Mouse (Mus musculus) limb, embryonic 15.5 days (tissue): ENCODE results near the gene Wbp2. TPM values are rescaled to one million over a fixed set of nuclear protein-coding genes. Genes with fewer than 3 reads are reported as not detected.
"Not testable (repeated sequence)": the region's sequence is repeated elsewhere in the genome, so short reads cannot be mapped to it uniquely, and the experiment has no call there.

ENCODE experiments used
- ATAC-seq: fragments of 200-750 bp; cut with Nextera tagmentation; 2 replicates; pipeline ENCODE4 v1.8.0; 2017; ENCODE audit warnings: low read depth, moderate TSS enrichment; ENCODE audit not compliant: insufficient number of reproducible peaks, low FRiP score, low TSS enrichment
- H3K27ac ChIP-seq: fragments of 300-500 bp; sonication (generic); 2 replicates; pipeline ENCODE4 v1.5.1; 2015; ENCODE audit warnings: moderate library complexity, mild to moderate bottlenecking, inconsistent platforms
- H3K27me3 ChIP-seq: fragments of 300-500 bp; sonication (generic); 2 replicates; pipeline ENCODE4 v1.6.1; 2015; ENCODE audit warnings: inconsistent platforms
- H3K36me3 ChIP-seq: fragments of 300-500 bp; sonication (generic); 2 replicates; pipeline ENCODE4 v1.6.1; 2015; ENCODE audit warnings: inconsistent platforms
- H3K4me1 ChIP-seq: fragments of 300-500 bp; sonication (generic); 2 replicates; pipeline ENCODE4 v1.6.1; 2015; ENCODE audit warnings: inconsistent platforms
- H3K4me2 ChIP-seq: fragments of 300-500 bp; sonication (generic); 2 replicates; pipeline ENCODE4 v1.6.1; 2015; ENCODE audit warnings: mild to moderate bottlenecking, inconsistent platforms
- H3K4me3 ChIP-seq: fragments of 300-500 bp; sonication (generic); 2 replicates; pipeline ENCODE4 v1.5.1; 2015; ENCODE audit warnings: mild to moderate bottlenecking, inconsistent platforms
- H3K9ac ChIP-seq: fragments of 300-500 bp; sonication (generic); 2 replicates; pipeline ENCODE4 v1.6.1; 2015; ENCODE audit warnings: inconsistent platforms
- H3K9me3 ChIP-seq: fragments of 300-500 bp; sonication (generic); 2 replicates; pipeline ENCODE4 v1.6.1; 2016; ENCODE audit warnings: inconsistent platforms
- WGBS: fragments of 180-500 bp; shearing (Covaris S2); methylation state at CpG from one replicate; pipeline ENCODE4 v1.1.7; 2015; 5-methylcytosine and 5-hydroxymethylcytosine counted together
- polyA plus RNA-seq: library from polyadenylated mRNA; unstranded; fragments of >200 nt; fragmentation: Nextera tagmentation; extraction: Ambion mirVana; gene quantifications from 2 replicates; pipeline ENCODE4 v1.2.1, GENCODE M21; 2015

The Wbp2 gene
- polyA plus RNA-seq, 1 experiment from 2014 or later, result 61.6 TPM

DNA sequence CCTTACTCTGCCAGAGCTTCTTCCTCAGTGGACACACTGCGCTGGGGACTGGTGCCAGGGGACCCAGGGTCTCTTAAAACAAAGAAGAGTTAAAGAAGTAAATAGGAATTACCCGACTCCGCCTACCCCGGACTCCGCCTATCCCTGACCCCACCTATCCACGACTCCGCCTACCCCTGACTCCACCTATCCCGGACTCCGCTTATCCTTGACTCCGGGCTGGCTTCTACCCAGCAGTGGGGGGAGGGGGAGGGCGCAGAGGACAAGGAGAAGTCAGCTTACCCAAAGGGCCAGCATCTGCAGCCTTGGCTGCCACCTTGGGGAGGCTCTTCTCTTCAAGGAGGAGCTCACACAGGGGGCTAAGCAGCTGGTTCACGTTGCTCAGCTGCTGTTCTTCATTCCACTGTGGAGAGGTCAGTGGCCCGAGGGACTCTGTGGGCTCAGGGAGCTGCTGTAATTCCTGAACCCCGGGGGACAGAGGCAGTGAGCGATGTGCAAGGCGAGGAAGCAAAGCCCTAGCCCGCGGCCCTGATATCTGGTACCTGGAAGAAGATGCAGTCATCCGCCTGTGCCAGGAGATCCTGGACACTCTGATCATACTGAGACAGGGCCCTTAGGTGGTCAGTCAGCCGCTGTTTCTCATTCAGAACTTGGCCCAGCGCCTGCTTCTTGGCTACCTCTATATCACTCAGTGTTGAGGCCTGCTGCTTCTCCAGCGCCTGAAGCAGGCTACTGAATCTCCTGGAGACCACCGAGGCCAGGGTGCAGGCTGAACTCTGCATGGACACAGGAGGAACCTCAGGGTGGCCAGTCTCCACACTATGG, 40.6 kb upstream of the Wbp2 start, which contains the start of gene Trim47:
TSS of gene Trim47 (minus strand) at position 55 of the 825 bp plus-strand sequence.
- peaks cover 48% of the 10 kb centered on the region for H3K4me1 ChIP-seq
- H3K4me2 ChIP-seq, result peak within 1 kb of the TSS; percentile 36
- no peak within 1 kb of the TSS; the same call in 1 of the 2 replicates for H3K27ac ChIP-seq
- 22% methylated on average over 23 of the region's 23 CpGs for WGBS
- H3K9me3 ChIP-seq, result no peaks in the 10 kb centered on the region
- peak within 1 kb of the TSS; percentile 14 for H3K4me3 ChIP-seq
- peaks cover 24% of the 10 kb centered on the region for H3K36me3 ChIP-seq
- H3K27me3 ChIP-seq, result no peaks in the 10 kb centered on the region
- H3K9ac ChIP-seq, result 0 out of 2 replicates have a peak within 1 kb of the TSS, but pooled peaks have one; percentile 20
- ATAC-seq, result 0 out of 2 replicates have a peak, but pooled peaks have one; percentile 16

DNA sequence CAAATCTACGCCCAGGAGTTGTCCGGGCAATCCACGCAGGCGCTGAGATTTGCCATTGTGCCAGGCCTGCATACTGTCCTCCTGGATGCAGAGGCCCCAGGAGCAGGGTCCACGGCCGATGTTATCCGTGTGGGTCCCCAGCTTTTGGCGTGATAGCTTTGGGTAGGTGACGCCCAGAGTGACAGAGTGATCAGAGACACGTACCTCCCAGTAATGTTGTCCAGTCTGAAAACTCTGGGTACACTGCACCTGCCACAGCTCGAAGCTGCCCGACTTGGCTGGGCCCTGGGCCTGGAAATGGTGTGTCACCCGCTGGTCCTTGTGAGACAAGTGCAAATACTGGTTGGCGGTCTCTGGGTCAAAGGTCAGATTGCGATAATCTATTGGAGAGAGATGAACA, 39.5 kb upstream of the Wbp2 start:
- no peak for ATAC-seq
- Histone ChIP-seq H3K4me1 (peaks cover 37% of the 10 kb centered on the region), H3K9me3 (no peaks in the 10 kb centered on the region), H3K4me3 (no peak overlapping the region), H3K36me3 (peaks cover 18% of the 10 kb centered on the region), H3K4me2 (no peak overlapping the region), H3K9ac (no peak overlapping the region), H3K27me3 (no peaks in the 10 kb centered on the region), H3K27ac (no peak overlapping the region)
- whole genome bisulfite sequencing, result 95% methylated on average over 15 of the region's 15 CpGs

DNA sequence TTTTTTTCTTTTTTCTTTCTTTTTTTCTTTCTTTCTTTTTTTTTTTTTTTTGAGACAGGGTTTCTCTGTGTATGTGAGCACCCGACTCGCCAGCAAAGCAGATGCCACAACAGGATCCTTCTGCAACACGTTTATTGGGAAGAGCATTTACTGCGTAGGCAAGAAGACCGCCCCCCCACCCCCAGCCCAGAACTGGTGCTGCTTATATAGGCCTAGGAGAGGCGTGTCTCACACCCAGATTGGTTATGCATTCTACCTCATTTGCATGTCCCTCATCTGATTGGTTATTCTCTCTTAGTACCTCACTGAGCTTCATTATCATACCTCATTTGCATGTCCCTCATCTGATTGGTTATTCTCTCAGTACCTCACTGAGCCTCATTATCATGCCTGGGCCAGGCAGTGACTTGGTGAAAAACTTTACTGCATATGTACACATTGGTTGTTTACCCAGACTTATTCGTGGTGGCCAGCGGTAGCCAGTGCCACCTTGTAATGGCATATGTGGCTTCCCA, 35.0 kb upstream of the Wbp2 start:
- H3K4me1 ChIP-seq, H3K9me3 ChIP-seq, H3K4me3 ChIP-seq, H3K27ac ChIP-seq, H3K27me3 ChIP-seq, H3K4me2 ChIP-seq, ATAC-seq, H3K9ac ChIP-seq: not testable (repeated sequence)
- WGBS, result 89% methylated on average over 8 of the region's 8 CpGs
- H3K36me3 ChIP-seq, result peaks cover 22% of the 10 kb centered on the region

DNA sequence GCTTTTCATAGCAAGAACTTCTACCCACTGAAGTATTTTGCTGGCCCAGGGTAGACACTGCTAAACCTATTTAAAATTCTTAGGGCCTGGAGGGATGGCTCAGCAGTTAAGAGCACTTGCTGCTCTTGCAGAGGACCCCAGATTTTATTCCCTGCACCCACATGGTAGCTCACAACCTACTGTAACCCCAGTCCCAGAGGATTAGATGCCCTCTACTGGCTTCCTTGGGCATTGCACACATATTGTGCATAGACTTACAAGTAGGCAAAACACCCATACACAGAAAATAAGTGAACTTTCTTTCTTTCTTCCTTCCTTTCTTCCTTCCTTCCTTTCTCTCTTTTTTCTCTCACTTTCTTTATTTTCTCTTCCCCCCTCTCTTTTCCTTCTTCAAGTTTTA, 31.0 kb upstream of the Wbp2 start:
- ATAC-seq, result no peak
- peaks cover 4% of the 10 kb centered on the region for H3K36me3 ChIP-seq
- H3K9me3 ChIP-seq, result no peaks in the 10 kb centered on the region
- no peak overlapping the region for H3K4me2 ChIP-seq
- H3K4me1 ChIP-seq, result peaks cover 9% of the 10 kb centered on the region
- no peaks in the 10 kb centered on the region for H3K27me3 ChIP-seq
- H3K9ac ChIP-seq, result no peak overlapping the region
- peak overlapping the region; percentile 80 for H3K27ac ChIP-seq
- no peak overlapping the region for H3K4me3 ChIP-seq

DNA sequence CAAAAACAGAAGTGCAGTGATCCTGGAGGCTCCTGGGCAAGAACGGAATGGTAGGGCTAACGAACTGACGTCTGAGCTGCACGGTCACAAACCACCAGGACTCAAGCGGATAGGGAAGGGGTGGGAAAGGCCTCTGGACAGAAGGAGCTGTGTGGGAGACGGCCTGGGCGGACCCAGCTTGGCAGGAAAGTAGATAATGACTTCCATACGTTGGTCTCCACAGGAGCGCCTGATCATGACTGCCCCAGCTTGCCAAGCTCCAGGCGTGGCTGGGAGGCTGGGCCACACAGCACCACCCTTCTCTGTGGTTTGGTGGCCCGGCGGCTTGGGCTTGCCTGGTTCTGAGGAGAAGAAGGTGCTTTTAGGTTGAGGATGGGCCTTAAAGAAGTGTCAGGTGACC, 30.4 kb upstream of the Wbp2 start:
- H3K36me3 ChIP-seq, result peaks cover 4% of the 10 kb centered on the region; the same call in 1 of the 2 replicates
- no peaks in the 10 kb centered on the region for H3K9me3 ChIP-seq
- H3K27ac ChIP-seq, result peak overlapping the region; percentile 80
- no peaks in the 10 kb centered on the region for H3K27me3 ChIP-seq
- H3K4me3 ChIP-seq, result no peak overlapping the region
- peak; percentile 77 for ATAC-seq
- H3K4me1 ChIP-seq, result peaks cover 9% of the 10 kb centered on the region
- WGBS, result 29% methylated on average over 12 of the region's 12 CpGs
- no peak overlapping the region for H3K9ac ChIP-seq
- H3K4me2 ChIP-seq, result no peak overlapping the region

DNA sequence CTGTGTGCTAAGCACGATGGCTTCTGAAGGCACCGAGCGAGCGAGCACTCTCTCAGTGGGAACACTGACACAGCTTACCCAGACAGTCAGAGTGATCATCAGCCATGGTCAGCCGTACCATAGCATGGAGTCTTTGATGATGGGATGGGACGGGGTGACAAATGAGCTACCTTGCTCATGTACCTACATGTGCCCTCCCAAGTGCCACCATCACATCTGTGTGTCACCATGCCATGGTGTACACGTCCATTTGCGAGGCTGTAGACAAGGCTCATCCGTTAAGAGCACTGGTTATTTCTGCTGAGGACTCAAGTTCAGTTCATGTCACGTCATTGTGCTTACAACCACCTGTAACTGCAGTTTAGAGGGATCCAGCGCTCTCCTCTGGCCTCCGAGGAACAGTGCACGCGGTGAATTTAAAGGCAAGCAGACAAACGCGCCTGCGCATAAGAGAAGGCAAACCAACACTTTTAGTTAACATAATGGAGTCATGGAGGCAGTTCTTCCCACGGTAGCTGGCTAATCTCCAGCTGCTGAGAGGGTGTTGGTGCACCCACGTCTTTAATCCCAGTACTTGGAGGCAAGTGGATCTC, 24.9 kb upstream of the Wbp2 start:
- no peaks in the 10 kb centered on the region for H3K36me3 ChIP-seq
- WGBS, result 80% methylated on average over 19 of the region's 19 CpGs
- no peak overlapping the region for H3K4me3 ChIP-seq
- no peak for ATAC-seq
- H3K9ac ChIP-seq, result no peak overlapping the region
- H3K9me3 ChIP-seq, result no peaks in the 10 kb centered on the region
- no peak overlapping the region for H3K4me2 ChIP-seq
- H3K27me3 ChIP-seq, result peaks cover 48% of the 10 kb centered on the region
- H3K27ac ChIP-seq, result no peak overlapping the region
- peaks cover 42% of the 10 kb centered on the region for H3K4me1 ChIP-seq

DNA sequence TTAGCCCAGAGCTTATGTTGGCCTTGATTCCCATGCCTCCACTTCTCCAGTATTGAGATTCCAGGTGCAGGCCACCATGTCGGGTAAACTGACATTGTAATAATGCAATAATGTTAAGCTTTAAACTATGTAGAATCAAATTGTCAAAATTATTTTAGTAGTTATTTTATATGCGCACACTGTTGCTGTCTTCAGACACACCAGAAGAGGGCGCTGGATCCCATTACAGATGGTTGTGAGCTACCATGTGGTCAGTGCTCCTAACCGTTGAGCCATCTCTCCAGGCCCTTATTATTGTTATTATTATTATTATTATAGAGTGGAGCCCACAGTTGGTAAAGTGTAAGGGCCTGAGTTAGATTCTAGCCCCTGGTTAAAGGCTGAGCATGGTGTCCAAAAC, 24.3 kb upstream of the Wbp2 start:
- Histone ChIP-seq H3K27ac (peak overlapping the region; percentile 51), H3K27me3 (peaks cover 53% of the 10 kb centered on the region), H3K9me3 (no peaks in the 10 kb centered on the region), H3K4me3 (no peak overlapping the region), H3K9ac (no peak overlapping the region), H3K36me3 (no peaks in the 10 kb centered on the region), H3K4me1 (peaks cover 46% of the 10 kb centered on the region), H3K4me2 (no peak overlapping the region; the same call in 1 of the 2 replicates)
- 76% methylated on average over 4 of the region's 4 CpGs for WGBS
- no peak for ATAC-seq

DNA sequence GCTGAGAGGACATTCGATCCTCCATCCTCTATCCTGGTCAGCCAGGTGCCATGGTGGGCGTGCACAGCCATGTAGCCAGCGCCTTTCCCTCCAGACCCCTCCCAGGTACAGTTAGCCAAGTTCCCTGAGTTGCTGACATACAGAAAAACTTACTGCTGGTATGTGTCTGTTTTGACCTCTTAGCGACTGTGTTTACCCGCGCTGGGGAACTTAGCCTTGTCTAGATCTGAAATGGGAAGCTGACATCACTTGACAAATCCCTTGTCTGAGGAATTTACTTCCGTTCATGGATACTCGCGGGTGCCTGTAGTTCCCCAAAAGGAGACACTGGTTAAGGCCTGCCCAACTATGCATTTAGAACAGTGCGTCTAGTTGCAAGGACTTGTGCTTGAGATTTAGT, 23.7 kb upstream of the Wbp2 start:
- no peak for ATAC-seq
- Histone ChIP-seq H3K36me3 (peaks cover 3% of the 10 kb centered on the region; the same call in 1 of the 2 replicates), H3K27ac (peak overlapping the region; percentile 80), H3K4me3 (peak overlapping the region; percentile 58), H3K27me3 (peaks cover 58% of the 10 kb centered on the region), H3K4me2 (peak overlapping the region; percentile 81), H3K4me1 (peaks cover 52% of the 10 kb centered on the region), H3K9me3 (no peaks in the 10 kb centered on the region), H3K9ac (peak overlapping the region; percentile 63)
- 26% methylated on average over 10 of the region's 10 CpGs for WGBS

DNA sequence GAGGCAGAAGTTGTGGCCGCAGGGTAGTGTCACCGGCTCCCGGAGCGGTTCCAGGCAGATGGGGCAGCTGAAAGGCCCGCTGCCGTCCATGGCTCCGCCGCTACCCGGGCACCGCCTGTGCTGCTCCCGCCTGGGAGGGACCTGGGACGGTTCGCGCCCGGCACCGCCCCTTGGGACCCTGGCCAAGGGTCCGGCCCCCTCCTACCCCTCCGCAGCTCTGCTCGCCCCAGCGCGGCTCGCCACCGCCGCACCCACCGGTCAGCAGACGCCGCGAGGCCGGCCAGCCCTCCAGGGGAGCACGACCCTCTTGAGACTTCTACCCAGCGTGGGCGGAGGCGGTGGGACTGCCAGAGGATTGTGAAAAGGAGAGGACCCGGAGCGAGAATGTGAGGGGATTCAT, 23.3 kb upstream of the Wbp2 start:
- no peaks in the 10 kb centered on the region for H3K9me3 ChIP-seq
- peaks cover 53% of the 10 kb centered on the region for H3K4me1 ChIP-seq
- peak overlapping the region; percentile 80 for H3K27ac ChIP-seq
- peak overlapping the region; percentile 58 for H3K4me3 ChIP-seq
- H3K36me3 ChIP-seq, result peaks cover 5% of the 10 kb centered on the region; the same call in 1 of the 2 replicates
- H3K9ac ChIP-seq, result peak overlapping the region; percentile 63
- ATAC-seq, result peak; percentile 76
- H3K4me2 ChIP-seq, result peak overlapping the region; percentile 81
- peaks cover 59% of the 10 kb centered on the region for H3K27me3 ChIP-seq
- 2% methylated on average over 35 of the region's 35 CpGs for WGBS

DNA sequence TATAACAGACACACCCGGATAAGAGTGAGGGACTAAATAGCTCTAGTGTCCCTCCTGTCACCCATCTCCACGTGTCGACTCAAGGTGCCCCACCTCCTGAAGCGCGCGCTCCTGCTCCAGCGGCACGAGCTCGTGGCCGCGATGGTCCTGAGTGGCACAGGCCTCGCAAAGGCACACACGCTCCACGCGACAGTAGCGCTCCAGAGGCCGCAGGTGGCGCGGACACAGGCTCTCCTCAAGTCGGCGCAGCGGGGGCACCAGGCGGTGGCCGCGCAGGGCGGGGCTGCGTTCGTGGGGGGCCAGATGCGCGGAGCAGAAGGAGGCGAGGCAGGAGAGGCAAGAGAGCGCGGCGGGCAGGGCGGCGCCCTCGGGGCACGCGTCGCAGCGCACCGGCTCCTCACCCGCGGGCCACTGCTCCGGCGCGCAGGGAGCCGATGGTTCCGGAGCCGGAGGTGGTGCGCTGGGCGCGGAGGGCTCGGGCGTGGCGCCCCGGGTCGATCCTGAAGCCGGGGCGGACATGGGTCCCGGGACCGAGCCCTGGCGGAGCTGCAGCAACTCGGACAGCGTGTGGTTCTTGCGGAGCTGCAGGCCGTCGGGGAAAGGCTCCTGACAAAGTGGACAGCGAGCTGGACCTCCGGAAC, 22.8 kb upstream of the Wbp2 start:
- H3K36me3 ChIP-seq, result peaks cover 5% of the 10 kb centered on the region; the same call in 1 of the 2 replicates
- H3K9me3 ChIP-seq, result no peaks in the 10 kb centered on the region
- H3K27ac ChIP-seq, result peak overlapping the region; percentile 80
- H3K4me3 ChIP-seq, result peak overlapping the region; percentile 58
- H3K9ac ChIP-seq, result peak overlapping the region; percentile 63
- H3K4me2 ChIP-seq, result peak overlapping the region; percentile 81
- no peak for ATAC-seq
- H3K4me1 ChIP-seq, result peaks cover 54% of the 10 kb centered on the region
- peaks cover 59% of the 10 kb centered on the region for H3K27me3 ChIP-seq
- WGBS, result 1% methylated on average over 64 of the region's 70 CpGs

DNA sequence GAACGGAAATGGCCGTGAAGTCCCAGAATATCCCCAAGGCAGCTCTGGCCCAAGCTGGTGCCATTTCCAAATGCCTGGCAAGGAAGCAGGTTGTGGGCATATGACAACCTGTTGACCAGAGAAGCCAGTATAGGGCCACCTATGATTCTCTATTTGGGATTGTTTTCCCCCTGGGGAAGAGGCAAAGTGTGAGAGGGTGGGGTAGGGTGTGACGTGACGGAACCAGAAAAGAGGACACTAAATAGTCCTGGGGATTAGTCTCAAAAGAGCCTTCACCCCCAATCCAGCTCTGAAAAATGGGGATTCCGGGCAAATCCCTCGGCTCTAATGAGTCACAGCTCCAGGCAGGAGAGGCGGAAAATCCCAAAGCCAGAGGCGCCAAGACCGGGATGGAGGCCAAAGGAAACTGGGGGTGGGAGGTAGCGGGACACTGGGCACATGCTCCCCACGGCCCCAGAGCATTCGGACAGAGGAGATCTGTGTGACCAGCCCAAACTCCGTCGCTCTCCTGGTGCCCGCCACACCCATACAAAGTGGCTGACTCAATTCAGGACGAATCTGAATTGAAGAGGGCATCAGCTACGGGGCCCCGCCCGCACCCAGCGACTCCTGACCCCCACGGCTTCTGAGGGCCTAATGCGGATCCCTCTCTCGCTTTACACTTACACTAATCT, 21.8 kb upstream of the Wbp2 start:
- Histone ChIP-seq H3K9ac (peak overlapping the region; percentile 63; the same call in 1 of the 2 replicates), H3K36me3 (peaks cover 5% of the 10 kb centered on the region; the same call in 1 of the 2 replicates), H3K4me2 (peak overlapping the region; percentile 81), H3K4me3 (peak overlapping the region; percentile 58), H3K9me3 (no peaks in the 10 kb centered on the region), H3K4me1 (peaks cover 64% of the 10 kb centered on the region), H3K27ac (peak overlapping the region; percentile 80), H3K27me3 (peaks cover 59% of the 10 kb centered on the region)
- ATAC-seq, result no peak
- 5% methylated on average over 23 of the region's 23 CpGs for WGBS
